Mouse (Mus musculus) adrenal gland, postnatal 10 days (tissue): ENCODE data around the gene Dlec1. TPM values are rescaled to one million over a fixed set of nuclear protein-coding genes. Genes with fewer than 3 reads are reported as not detected.

Experiments used
- DNase-seq: peaks from one replicate; pipeline ENCODE4 v3.0.0; 2021; ENCODE audit warnings: mixed read lengths
- total RNA-seq, 2 experiments: library from RNA; stranded (reverse); gene quantifications; 2 replicates each; pipeline ENCODE4 v1.2.3; 2021

Dlec1 gene
- total RNA-seq, 2 experiments from 2014 or later: 0.84 to 1.6 TPM

- peak; percentile 33 for DNase-seq
These were observed 39.8 kb downstream of the Dlec1 start for GRCm38 (mm10) chr9:119142066-119142465.

- no peak for DNase-seq
These were observed 41.1 kb downstream of the Dlec1 start for GRCm38 (mm10) chr9:119143372-119143771.

GRCm38 (mm10) chr9:119144696-119145095, 42.4 kb downstream of the Dlec1 start:
- DNase-seq: no peak

- DNase-seq: no peak
These were observed 42.9 kb downstream of the Dlec1 start for GRCm38 (mm10) chr9:119145137-119145536.

GRCm38 (mm10) chr9:119145638-119146037, 43.4 kb downstream of the Dlec1 start:
- no peak for DNase-seq

- DNase-seq: no peak
These were observed 44.0 kb downstream of the Dlec1 start for GRCm38 (mm10) chr9:119146098-119146770.

GRCm38 (mm10) chr9:119149601-119150000, 47.3 kb downstream of the Dlec1 start:
- peak; percentile 80 for DNase-seq

- DNase-seq: no peak
These were observed 49.5 kb downstream of the Dlec1 start for GRCm38 (mm10) chr9:119151751-119152150.

- peak; percentile 30 for DNase-seq
These were observed 53.1 kb downstream of the Dlec1 start for GRCm38 (mm10) chr9:119155416-119155815.

- DNase-seq: peak; percentile 64
These were observed 53.5 kb downstream of the Dlec1 start for GRCm38 (mm10) chr9:119155826-119156225.

- peak; percentile 91 for DNase-seq
These were observed 54.3 kb downstream of the Dlec1 start, which contains the start of gene Acaa1b for GRCm38 (mm10) chr9:119156278-119157201. Gene Acaa1b (minus strand): TSS chr9:119157093.

GRCm38 (mm10) chr9:119158861-119159260, 56.6 kb downstream of the Dlec1 start, which contains the start of gene Gm47289:
Gene Gm47289 (plus strand): TSS chr9:119159161.
- DNase-seq: no peak

GRCm38 (mm10) chr9:119160689-119161088, 58.4 kb downstream of the Dlec1 start:
- DNase-seq: peak; percentile 62

GRCm38 (mm10) chr9:119164743-119165142, 62.5 kb downstream of the Dlec1 start:
- peak; percentile 31 for DNase-seq

GRCm38 (mm10) chr9:119165548-119165947, 63.3 kb downstream of the Dlec1 start:
- DNase-seq: peak; percentile 57

GRCm38 (mm10) chr9:119167608-119168007, 65.3 kb downstream of the Dlec1 start:
- DNase-seq: no peak

- no peak for DNase-seq
These were observed 77.0 kb downstream of the Dlec1 start for GRCm38 (mm10) chr9:119179292-119179691.

- no peak for DNase-seq
These were observed 79.0 kb downstream of the Dlec1 start for GRCm38 (mm10) chr9:119181241-119181728.

GRCm38 (mm10) chr9:119192202-119192990, 90.1 kb downstream of the Dlec1 start:
- peak; percentile 64 for DNase-seq
